Mouse (Mus musculus): ENCODE data around the gene Lrrc27.

Gene Lrrc27

GRCm38 (mm10) chr7:139212754-139213745 lies at the start of gene Lrrc27, which contains the start of gene Stk32c:
Gene Lrrc27 (plus strand): TSS chr7:139212988.
Gene Stk32c (minus strand): TSS chr7:139213307.
- DNase-seq: peak; percentile 99

DNA sequence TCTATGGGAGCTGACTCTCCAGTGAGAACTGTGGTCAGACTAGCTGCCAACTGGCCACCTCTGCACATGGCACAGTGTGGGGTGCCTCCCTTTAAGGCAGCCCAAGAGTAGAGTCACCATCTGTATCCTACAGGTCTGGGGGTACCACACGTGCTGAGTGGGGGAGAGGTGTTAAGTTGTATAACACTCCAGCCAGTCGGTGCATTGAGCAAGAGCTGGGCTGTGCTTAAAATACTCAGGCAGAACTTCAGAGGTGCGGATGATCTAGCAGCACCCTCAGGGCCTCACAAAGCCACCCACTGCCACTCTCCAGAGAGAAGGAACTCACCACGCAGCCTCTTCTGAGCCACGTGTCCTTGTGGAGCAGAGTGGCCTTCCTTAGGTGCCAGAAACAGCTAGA lies 48.4 kb upstream of the Lrrc27 start:
- DNase-seq: no peak

DNA sequence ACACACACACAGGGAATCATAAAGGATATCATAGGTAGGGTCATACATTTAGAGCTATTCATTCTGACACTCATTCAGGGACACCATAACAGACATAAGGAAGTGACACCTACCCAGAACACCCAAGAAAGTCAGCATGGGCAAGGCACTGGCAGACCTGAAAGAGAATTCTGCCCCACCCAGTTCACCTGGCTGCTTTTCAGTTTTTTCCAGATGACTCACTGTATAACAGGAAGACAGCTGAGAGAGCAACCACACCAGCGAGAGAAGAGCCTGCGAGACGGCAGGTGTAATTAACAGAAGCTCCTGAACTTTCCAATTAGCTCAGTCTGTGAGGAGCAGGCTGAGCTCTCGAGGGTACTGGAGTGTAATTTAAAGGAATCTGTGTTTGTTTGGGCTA lies 43.6 kb upstream of the Lrrc27 start:
- no peak for DNase-seq

GRCm38 (mm10) chr7:139179299-139179698 lies 33.5 kb upstream of the Lrrc27 start:
- no peak for DNase-seq

GRCm38 (mm10) chr7:139180058-139180457 lies 32.7 kb upstream of the Lrrc27 start:
- no peak for DNase-seq

DNA sequence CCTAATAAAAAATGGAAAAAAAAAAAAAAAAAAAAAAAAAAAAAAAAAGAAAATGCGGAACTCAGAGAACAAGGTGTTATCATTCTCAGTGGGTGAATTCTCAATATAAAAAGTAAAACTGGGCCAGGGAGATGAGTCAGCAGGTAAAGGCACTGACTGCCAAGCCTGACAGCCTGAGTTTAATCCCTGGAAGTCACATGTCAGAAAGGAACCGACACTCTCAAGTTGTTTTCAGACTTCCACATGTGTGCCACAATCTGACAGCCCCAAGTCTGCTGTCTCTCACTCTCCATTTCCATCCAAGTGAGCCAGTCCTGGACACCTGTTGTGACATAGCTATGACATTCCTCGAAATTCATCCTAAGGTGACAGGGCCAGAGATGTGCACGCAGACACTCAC lies 28.4 kb upstream of the Lrrc27 start:
- no peak for DNase-seq

DNA sequence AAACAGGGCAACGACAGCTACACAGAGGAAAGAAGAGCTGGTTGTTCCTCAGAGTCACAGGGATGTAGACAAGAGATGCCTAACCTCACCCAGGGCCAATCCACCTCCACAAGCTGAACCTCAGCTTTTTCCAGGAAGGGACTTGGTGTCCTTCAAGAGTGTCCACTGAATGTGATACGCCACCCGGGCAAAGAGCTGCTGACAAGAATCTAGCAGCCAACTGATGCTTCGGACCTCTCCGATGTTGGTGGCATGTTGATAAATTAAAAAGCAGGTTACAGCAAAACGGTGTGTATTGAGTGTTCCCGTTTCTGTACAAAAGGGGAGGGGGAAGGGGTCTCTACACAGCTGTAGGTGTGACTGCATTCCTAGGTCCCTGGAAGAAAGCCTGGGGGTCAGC lies 27.9 kb upstream of the Lrrc27 start:
- no peak for DNase-seq

DNA sequence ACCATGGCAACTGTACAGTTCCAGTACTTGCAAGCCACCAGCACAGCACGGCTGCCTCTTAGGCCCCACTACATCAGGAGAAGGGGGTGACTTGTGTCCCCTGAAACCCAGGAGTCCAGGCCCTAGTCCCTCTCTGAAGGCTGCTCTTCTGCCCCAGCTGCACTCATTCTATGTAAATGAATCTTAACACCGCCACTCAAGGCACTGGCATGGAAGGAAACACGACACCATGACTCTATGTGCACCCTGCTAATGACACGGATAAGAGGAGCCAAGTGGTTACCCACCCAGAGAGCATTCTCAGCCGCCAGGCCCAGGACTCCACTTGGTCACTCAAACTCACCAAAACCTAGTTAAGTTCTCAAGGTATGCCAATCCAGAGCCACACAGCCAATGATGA lies 26.8 kb upstream of the Lrrc27 start:
- no peak for DNase-seq

- DNase-seq: no peak
Observed at GRCm38 (mm10) chr7:139186436-139186835, 26.4 kb upstream of the Lrrc27 start.

GRCm38 (mm10) chr7:139187277-139187676 lies 25.5 kb upstream of the Lrrc27 start:
- DNase-seq: no peak

DNA sequence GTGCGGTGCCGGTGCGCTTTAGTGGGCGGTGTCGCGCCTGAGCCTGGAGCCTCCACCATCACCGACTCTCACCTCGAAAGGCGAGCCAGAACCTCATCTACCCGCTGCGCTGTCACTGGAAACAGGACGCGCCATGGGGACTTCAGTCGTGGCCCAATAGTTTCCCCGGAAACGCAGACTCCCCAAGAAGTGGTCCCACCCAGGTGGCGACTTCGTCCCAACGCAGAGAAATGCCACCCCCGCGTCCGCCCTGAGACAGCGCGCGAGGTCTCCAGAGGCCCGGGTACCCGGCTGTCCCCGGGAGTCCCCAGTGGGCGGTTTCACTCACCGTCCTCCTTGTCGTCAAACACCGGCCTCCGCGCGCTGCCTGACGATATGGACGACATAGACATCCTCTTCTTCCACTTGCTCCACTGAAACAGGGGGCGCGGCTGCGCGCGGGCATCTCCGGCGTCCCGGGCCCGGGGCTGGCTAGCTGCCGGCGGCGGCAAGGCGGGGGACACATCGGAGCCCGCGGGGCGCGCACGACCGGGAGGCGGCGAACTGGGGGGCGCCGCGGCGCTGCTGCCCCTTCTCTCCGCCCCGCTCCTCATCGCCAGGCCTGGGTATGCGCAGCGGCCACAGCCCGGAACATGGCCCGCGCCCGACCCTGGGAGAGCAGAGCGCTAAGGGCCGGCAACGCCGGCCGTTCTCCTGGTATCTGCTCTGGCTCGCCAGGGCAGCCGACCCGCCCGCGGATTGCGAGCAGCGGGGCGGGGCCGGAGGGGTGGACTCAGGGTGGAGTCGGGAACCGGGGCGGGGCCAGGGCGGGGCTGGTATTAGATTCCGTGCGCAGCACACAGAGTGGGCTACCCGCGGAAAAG lies 24.8 kb upstream of the Lrrc27 start:
- DNase-seq: peak; percentile 81

DNA sequence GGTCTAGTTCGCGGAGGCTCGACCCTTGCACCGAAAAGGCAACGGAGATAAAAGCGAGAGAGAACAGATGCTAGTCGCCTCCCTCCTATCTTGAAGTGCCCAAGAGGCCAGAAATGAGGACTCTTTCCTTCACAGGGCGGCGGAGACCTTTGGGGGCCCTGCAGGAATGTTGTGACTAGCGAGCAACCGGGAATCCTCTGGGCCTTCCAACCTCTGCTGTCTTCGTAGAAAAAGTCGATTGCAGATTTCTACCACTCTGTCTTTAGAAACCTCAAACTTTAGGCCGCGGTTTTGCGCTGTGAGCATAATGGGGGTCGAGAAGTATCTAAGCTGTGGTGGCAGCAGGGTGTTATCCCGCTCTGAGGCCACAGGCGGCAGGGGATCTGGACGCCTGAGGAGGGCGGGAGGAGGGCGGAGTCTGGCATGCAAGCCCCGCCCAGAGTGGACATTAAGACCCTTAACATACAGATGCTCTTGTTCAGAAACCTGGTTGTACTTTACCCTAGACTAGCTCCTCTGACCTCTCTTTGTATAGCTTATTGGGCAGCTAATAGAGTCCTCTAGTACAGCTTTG lies 24.1 kb upstream of the Lrrc27 start:
- no peak for DNase-seq

DNA sequence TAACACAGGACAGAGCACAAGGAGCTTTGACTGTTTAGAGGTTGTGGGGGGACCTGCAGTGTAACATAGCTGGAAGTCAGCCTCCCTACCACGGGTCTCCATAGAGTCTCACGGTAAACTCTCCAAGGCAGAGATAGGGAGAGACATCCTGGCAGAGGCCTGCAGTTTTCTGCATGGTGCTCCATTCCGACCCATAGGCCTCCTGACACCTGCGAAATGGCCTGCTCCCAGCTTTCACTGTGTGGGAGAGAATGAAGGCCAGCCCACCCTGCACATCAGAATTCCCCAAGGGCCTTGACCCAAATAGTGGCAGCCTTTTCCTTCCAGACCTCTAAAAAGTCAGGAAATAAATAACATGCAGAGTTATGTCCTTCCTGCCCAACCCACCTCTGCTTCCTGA lies 22.2 kb upstream of the Lrrc27 start:
- DNase-seq: no peak

GRCm38 (mm10) chr7:139191619-139192018 lies 21.2 kb upstream of the Lrrc27 start:
- no peak for DNase-seq

DNA sequence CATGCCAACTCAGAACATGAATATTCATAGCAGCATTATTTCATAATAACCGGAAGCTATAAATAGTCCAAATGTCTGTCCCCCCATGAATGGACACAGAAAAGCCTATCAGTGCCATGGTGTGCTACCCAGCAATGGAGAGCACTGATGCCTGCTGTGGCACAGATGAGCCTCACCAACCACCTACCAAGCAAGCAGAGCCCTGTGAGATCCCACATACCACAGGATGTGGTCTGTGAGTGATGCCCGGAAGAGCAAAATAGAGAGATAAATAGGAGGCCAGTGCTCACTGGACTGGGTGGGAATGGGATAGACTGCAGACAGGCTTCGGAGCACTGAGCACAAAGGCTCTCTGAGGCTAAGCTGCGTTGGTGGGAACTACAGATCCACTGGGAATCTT lies 15.8 kb upstream of the Lrrc27 start:
- no peak for DNase-seq

GRCm38 (mm10) chr7:139200108-139200507 lies 12.7 kb upstream of the Lrrc27 start:
- peak; percentile 78 for DNase-seq

GRCm38 (mm10) chr7:139201209-139201608 lies 11.6 kb upstream of the Lrrc27 start:
- DNase-seq: no peak

DNA sequence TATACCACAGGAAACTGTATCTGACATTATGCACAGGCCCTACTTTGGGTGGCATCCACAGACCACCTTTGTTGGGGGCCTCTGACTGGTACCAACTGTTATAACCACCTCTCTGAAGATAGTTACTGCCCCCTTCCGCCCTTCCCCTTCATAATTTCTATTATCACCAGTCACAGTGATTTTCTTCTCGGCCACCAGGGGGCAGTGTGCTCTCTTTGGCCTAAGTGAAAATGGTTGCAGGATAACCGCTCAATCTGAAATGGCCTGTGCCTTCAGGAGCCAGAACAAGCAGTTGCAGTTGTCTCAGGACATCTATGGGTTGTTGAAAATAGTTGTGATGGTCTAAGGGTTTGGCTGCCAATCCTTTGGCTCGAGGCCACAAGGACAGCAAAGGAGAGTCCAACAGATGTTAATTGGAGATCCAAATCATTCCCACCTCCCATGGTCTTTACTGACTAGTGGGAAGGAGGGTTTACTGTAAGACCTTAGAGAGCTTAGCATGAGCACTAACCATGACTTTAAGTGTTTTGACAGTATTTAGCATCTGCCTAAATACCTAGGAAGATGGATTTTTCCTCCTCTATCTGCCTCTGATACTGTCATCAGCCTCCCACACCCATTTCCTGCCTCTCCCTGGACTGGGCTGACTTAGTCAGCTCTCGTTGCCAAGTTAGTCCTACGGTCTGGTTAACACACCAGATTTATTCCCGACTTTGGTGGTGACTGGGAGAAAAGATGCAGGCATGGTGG lies 4.6 kb upstream of the Lrrc27 start:
- peak; percentile 59 for DNase-seq

GRCm38 (mm10) chr7:139208773-139209095 lies 4.1 kb upstream of the Lrrc27 start:
- no peak for DNase-seq

DNA sequence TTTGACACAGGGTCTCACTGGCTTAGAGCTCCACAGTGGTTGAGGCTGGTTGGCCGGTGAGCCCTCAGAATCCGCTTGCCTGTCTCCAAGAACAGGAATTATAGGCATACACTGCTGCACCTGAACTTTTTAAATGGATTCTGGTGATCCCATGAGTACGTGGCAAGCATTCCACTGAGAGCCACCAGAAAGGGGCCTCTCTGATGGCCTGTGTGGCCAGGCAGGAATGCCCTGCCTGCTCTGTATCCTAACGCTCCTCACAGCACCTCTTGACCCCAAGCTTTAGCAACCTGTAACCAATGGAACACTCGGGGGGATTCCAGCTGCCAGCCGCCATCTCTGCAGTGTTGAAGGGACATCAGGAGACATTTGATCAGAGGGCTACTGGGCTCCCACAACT lies 1.0 kb upstream of the Lrrc27 start:
- DNase-seq: no peak

GRCm38 (mm10) chr7:139213751-139214150 lies 963 bp downstream of the Lrrc27 start:
- no peak for DNase-seq

GRCm38 (mm10) chr7:139214160-139214559 lies 1.4 kb downstream of the Lrrc27 start:
- no peak for DNase-seq

Measured in lung, postnatal 36 days (tissue).